Mouse (Mus musculus) retina, embryonic 14.5 days (tissue): ENCODE measurements around the gene Vstm4.

ENCODE experiments used
- DNase-seq: peaks from one replicate; pipeline ENCODE4 v3.0.0-alpha.2; 2015; ENCODE audit warnings: low spot score

The Vstm4 gene

DNA sequence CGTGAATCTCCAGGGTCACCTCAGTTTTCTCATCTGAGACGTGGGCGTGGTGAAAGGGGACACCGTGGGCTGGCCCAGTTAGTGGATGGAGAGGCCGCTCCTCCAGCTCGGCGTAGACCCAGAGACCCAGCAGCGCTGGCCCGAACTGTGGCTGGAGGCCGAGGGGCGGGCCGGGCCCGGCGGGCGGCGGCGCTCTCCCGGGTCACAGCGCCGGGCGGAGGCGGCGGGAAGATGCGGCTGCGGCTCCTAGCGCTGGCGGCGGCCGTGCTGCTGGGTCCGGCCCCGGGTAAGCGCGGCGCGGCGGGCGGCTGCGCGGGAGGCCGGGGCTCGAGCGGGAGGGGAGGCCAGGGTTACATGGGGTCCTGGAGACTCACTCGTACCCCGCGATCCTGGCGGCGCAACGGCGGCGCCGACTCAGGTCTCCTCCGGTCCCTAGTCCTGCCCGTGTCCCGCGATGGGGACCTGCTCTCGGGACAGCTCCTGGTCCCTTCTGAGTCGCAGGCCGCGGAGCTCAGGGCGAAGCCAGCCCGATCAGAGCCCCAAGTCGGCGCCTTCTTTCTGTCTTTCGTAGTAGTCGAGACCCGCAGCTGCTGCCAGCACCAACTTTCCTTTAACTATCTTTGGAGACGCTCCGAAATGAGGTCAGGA is at the start of gene Vstm4:
Gene Vstm4 (plus strand): TSS at position 76 of the 648 bp plus-strand sequence.
- peak; percentile 65 for DNase-seq

DNA sequence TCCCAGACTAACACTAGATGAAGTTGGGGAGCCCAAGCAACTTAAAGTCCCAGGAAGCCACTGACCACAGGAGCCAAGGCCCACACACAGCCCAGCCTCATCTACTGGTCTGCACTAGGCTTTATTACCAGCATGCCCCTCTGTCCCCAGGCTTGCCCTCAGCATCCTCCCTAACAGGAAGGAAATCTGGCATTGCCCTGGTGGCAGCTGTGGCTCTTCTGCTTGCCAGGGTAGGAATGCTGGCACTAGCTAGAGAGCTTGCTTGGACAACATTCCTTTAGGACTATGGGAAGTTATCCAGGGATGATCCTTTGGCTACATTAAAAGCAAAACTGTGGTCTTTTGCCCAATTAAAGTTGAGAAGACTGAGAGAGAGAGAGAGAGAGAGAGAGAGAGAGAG is 46.4 kb upstream of the Vstm4 start:
- no peak for DNase-seq

DNA sequence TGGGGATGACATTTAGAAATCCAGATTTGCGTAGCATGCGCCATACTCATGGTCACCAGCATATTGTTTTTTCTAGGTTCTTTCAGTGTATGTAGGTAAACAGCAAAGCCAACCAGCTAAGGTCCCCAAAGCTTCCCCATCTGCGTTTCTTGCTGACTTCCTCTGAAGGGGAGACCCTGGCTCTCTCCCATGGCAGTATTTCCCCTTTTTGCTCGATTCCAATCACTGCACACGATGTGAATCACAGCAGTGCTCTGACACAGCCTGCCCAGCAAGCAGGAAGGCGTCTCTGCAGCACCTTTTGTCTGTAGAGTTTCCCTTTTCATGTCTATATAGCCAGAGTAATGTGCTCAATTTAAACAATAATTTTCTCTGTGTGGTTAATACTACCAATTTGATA is 44.1 kb upstream of the Vstm4 start:
- DNase-seq = no peak

DNA sequence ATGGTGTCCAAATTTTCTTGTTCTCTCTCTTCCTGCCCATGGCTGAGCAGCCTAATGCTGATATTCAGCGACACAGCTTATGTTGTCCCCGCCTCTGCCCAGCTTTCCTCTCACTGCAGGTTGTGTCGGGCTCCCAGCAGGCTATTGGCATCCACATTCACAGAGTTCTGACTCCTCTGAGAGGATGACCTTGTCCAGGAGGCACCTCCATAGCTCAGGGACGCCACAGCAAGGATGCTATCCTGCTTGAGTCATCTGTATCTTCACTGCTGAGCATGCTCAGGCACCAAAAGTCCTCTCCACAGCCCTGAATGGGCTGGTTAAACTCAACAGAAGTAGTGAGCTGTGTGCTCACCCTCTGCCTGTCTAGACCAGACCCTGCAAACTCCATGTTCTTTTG is 41.6 kb upstream of the Vstm4 start:
- no peak for DNase-seq

DNA sequence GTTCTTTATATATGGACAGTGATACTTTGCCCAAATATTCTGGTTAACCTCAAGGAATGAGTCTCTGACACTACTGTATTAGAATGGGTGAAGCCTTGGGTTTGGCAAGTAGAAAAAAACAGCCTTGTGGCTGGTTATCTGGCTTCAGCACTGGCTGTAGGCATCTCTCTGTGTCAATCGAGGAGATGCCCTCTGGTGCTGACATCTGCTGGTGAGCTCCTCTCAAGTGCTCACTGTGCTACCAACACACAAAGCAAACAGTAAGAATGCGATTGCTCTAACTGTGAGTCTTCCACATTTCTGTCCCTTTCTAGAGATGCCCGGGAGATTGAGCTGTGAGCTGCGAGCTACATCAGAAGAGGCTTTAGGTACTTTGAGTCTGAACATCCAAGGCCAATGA is 40.0 kb upstream of the Vstm4 start:
- no peak for DNase-seq

DNA sequence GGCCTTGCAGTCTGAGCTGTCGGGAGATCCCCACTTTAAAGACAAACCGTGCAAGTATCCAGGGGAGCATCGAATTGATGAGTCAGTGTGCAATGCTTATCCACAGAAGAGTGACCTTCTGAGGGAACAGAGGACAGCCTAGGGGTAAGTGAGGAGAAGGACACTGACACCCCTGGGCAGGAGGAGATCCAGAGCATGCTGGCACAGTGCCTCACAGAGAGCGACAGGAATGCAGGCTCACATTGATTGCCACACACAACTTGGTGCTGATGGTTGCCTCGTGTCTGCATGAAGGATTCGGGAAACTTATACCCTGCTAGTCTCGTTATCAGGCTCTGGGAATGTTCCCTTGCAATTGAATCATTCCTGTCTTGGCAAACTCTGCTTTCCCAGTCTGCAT is 39.3 kb upstream of the Vstm4 start:
- DNase-seq = no peak

DNA sequence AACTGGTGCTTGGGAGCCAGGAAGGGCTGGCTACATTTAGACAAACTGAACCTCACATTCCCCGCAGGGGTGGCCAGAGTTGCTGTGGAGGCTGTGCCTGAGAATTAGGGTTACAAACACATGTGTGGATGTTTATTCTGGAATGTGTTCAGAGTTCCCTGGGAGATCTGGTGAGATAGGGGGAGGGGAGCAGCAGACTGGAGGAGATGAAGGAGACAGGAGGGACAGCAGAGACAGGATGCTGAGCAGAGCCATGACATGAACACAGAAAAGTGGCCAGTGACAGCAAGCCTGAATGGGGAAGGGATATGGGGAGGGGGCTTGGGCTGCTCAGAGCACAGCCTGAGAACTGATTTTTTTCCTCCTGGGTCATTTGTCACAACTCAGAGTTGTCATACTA is 37.3 kb upstream of the Vstm4 start:
- DNase-seq = no peak

DNA sequence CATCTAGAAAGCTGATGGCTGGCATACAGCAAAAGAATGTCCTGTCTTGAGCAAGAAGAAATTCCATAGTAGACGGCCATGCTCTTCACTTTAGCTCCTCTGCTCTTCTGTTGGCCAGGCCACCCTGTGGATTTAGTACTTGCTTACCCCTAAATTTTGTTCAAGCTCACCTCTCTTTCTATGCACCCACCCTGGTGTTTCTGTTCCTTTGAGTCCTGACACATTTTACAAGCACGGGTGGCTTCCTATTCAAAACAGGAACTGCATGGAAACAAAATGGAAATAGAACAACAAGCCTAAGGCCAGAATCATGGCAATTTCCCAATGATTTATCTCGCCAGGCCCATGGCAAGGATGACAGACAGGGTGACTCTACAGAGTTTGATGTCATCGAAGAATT is 33.7 kb upstream of the Vstm4 start:
- no peak for DNase-seq

DNA sequence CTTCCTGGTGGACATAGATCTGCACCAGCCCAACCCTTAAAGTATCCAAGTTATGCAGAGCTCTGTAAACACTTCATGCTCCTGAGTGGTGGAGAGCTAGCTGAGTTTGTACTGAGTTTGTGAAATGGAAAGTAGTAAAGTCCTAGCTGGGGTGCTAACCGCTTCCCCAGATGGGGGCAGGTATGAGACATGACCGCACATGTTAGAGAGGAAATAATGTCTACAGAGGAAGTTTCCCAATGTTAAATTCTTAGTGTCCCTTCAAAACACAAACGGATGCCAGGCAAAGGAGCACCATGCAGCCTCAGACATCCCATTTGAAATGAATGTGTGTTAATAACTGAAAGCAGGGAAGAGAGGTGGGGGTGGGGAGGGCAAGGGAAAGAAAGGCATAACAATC is 32.7 kb upstream of the Vstm4 start:
- peak; percentile 23 for DNase-seq

DNA sequence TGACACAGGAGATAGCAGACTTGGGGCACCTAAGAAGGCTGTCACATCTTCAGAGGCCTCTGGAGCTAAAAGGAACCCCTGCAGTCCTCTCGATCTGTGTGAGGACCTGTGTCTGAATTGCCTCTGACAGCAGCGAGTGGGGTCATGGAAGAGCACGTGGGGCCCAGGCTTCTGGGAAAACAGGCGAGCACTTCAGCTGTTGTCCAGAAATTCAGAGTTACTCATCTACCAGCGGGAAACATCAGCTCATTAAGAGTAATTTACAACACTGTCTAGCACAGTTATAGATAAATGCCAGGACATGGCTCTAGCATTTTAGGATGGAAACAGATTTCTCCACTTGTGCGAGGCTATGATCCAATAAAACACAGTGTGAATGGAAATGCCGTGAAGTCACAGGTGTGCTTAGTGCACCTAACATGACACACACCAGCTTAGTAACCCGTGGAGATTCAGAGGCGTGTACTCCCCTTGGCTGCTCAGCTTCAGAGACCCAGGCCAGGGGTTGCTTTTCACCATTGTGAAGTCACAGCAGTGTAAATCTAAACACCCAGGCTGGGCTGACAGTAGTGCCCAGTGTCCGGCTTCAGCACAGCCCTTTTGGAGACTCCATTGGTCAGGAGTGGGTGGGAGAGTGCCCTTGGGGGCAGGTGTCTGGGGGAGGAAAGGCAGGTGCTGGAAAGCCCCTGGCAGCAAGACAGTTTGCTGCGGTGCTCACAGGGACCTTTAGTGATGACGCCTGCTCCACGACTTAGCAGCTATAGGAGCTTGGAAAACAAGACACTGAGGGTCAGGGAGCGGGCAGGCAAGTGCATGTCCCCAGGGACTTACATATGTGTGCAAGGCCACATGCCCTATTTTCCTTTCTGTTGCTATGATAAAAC is 32.0 kb upstream of the Vstm4 start:
- peak; percentile 83 for DNase-seq

DNA sequence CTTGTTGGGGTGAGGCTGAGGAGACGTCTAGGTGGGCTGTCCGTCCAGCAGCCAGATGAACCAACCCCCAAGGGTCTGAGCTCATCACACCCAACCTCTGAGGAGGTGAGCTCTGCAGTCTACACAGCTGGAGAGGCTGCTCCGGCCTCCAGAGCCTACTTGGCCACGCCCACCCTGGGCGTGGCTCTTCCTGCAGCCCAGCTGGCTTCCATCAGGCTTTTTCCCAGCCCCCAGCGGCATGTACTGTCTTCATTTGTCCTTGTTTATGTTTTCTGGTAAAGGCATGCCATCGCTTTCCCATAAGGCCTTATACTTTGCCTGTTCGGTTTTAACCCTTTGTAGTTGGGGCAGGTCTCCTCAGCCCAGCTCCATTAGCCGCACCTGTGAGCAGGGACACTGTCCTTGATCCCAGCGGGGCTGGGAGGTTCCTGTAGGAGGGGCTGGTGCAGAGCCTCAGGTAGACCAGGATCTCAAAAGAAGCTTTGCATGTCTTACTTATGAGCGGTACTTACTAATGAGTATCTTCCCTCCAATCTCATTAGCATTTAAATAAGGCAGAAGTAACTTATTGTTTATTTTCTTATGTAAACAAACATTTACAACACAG is 31.0 kb upstream of the Vstm4 start:
- DNase-seq = peak; percentile 83

DNA sequence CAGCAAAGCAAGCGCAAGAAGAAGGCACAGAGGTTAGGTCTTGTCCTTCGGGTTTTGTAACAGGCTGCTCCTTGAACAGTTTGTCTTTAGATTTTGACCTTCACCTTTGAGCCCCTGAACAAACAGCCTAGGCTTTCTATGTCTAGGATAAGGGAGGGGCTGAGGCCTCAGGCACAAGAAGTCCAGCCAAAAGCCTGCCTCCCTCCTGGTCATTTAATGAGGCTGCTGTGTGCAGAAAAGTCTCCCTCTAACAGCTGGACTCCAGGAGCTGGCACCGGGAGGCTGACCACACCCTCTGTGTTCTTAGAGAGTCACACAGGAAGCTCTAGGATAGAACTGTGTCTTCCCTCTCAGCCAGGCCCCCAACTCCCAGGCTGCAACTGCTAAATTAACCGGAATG is 29.4 kb upstream of the Vstm4 start:
- no peak for DNase-seq

DNA sequence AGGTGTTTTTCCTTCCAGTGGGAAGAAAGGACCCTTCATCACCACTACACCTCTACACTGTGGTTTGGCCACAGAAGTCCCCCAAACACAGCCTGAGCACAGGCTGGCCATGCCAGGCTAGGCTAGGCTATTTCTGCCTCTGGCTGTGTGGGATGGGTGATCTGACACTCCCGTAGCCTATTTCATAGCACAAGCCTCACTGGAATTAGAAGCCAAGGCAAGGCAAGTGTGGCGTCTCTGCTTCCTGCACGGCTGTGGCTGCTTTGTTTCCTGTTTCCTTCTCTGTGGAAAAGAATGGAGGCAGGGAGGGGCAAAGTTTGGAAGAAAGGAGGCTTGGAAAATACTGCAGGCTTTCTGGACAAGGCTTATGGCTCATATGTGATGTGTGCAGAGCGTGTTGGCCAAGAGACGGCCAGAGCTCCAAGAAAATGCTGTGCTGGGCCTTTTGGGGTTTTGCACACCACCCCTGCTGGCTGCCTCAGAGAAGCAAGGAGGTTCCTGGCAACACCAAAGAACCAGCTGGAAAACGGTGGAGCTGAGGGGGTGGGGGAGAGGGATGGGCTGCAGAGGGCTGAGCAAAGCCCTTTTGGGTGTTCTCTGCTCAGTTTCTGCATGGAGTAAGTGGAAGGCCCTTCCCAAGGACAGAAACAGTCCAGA is 28.4 kb upstream of the Vstm4 start:
- DNase-seq = no peak

DNA sequence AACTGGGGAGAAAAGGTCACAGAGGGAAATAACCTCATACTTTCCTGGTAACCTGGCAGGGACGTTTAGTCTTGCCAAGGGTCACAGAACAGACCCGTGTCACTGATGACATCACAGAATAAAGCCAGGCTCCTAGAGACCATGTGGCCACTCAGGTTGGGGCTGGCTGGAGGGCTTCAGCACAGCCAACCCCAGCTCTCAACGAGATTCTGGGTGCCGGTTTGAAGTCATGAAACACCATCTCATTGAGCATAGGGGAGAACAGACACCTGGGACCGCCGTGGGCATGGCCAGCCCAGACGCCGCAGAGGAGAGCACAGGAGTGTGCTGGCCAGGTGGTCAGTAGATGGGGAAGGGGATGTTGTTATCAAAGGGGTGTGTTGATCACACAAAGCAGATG is 22.7 kb upstream of the Vstm4 start, which contains the start of gene Fam170b:
Gene Fam170b (plus strand): TSS at position 116 of the 400 bp plus-strand sequence.
- DNase-seq = no peak

DNA sequence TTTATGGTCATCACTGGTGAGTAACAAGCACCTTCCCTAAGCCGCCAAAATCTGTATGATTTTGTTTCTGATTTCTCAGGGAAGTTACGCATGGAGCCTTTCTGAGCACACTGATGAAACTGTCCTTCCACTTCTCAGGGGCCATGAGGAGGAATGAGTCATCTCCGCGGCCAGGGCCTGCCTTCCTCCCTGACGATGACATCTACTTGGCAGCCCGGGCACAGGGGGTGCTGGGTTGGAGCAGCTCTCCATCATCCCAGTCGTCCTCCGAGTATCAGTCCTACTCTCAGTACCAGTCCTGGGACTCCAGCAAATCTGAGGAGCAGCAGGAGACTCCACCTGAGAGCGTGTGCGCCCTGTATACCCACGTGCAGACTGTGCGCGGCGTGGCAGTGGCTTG is 21.4 kb upstream of the Vstm4 start:
- no peak for DNase-seq

DNA sequence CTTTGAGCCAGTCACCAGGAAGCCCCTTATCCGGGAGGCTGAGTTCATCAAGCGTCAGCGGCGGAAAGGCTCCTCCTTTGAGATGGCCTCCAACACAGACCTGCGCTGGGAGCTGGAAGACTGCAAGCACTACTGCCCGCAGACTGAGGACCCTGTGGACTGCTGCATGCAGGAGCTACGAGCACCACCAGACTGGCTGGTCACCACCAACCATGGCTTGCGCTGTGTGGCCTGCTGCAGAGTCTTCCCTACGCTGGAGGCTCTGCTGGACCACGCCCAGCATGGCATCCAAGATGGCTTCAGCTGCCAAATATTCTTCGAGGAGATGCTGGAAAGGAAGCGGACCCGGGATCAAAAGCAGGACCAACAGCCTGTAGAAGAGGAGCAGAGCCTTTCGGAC is 21.0 kb upstream of the Vstm4 start:
- DNase-seq = no peak

DNA sequence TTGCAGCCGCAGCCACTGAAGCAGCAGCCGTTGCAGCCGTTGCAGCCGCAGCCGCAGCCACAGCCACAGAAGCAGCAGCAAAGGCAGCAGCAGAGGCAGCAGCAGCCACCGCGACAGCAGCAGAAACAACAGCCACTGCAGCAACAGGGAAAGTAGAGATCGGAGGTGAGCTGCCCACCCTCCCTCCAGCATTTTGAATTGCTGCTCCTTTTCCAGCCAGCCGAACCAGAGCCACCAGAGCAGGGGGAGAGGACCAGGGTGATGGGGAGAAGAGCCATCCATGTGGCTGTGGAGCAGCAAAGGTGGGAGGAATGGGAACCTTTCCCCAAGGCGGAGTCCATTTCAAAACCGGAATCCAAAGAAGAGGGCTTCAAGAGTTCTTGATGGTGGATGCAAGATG is 20.4 kb upstream of the Vstm4 start:
- DNase-seq = no peak

DNA sequence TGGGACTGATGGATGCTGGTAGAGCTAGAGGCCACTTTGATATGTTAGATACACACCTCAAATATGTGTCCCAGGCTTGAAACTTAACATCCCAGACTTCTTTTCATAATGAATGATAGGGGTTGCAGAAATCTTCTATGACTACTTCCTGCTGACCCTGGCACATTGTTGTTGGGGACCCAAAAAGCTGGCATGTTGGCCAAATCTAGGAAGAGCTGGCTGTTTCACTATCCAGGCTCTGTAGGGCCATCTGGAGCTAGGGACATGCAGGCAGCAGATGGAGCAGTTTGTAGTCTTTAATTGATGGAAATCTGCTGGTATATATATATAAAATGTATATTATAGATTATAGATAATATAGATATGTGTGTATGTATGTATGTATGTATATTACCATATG is 14.5 kb upstream of the Vstm4 start:
- no peak for DNase-seq

DNA sequence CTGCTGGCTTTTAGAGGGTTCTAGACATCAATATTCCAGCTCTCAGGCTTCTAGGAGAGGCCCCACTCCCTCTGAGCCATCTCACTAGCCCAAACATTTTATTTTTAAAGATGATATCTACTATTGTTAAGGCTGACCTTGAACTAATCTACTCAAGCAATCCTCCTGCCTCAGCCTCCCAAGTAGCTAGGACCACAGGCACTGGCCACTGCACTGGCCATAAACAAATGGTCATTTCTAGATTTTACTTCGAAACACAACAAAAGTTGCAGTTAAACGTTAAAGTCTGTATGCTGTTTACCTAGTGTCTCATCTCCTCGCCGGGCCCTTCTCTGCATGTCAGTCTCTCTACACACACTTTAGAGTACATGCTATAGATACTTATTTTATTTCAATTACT is 2.5 kb upstream of the Vstm4 start:
- DNase-seq = no peak

DNA sequence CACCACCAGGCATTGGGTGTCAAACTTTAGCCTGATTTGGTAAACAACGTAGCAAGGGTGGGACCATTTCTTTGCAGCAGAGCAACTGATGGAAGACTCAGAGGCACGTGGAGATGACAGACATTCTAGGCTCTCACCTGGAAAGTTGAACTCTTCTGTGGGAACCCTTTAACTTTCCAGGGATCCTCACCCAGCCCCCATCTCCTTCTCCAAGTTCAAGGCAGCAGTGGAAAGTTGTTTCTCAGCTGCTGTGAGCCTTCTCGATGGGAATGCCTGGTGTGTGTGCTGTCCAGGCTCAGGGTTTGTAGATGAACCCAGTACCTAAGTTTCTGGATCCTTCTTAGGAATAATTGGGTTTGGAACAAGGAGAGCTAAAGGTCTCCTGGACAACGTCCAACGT is 310 bp upstream of the Vstm4 start:
- no peak for DNase-seq

DNA sequence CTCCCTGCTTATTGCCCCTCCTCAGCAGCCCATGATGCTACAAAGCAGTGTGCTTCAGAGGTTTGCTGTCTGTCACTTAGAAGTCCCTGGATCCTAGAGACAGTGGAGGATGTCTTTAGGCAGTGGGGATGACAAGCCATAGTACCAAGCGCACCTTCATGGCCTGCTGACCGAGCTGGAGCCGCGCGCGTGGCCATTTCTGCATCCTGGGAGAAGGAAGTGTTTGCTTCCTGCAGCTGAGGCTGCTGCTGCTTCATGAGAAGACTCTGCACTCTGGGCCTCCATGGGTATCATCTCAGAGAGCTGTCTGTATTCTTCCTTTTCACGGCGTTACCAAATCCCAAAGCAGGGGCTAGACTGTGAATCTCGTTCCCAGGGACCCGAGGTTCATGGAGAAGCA is 1.8 kb downstream of the Vstm4 start:
- DNase-seq = no peak

DNA sequence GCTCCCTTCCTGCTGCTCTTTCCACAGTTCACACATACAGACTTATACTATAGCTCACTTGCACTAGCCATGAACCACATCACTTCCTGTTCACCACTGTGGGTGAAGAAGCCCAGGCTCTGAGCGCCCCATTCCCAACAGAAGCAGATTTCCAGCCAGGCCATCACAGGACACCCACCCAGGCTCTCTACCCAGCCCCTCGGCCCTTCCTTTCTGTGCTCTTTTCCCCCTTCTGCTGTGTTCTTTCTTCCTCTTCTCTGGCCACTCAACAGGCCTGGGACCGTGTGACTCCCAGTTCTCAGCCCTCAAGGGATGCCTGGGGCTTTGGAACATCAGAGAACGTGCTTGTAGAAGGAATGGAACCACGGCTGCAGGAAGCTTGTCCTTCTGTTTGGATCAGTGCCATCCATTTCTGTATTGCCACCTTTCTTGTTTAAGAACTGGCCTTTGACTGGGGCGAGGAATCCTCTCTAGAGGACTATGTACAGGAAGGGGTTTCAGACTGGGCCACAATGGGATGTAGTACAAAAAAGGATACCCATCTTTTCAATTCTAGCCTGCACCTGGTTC is 2.5 kb downstream of the Vstm4 start:
- no peak for DNase-seq
